Mouse (Mus musculus): ENCODE data around the gene Kirrel.

The Kirrel gene

DNA sequence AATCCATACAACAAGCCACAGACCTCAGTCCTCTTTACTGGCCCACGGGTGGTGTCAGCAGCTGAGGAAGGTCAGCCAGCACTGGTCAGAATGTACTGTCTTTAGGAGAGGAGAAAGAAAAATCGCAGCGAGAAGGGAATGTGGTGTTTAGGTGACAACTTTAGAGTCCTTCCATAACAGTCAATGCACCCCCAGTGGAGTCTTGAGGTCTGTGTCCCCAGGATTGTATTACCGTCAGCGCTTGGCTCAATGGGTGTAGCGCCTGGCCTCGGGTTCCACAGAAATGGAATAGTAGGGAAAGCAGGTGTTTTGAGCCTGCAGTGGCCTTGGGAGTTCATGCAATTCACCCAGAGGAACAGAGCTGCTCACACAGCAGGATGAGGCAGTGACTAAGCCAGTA is 95.2 kb downstream of the Kirrel start:
- DNase-seq (ENCODE audit: low spot score in 2 of 2): no peak

DNA sequence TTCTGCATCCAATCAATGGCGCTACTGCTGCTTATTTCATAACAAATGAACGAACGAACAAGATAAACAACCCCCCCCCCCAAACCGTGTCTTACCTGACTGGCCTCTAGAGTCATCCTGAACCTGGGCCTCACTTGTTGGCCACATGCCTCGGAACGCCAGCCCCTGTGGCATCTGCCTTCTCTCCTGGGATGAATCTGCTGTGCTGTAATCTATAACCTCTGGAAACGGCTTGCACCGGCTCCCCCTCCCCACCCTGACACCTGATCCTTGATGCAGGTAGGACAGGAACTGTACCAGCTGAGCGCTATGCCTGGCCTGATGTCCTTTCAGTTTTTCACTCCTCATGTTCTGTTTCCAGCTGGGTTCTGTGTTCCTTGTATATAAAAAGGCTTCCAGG is 96.9 kb downstream of the Kirrel start:
- no peak for DNase-seq (ENCODE audit: low spot score in 2 of 2)

DNA sequence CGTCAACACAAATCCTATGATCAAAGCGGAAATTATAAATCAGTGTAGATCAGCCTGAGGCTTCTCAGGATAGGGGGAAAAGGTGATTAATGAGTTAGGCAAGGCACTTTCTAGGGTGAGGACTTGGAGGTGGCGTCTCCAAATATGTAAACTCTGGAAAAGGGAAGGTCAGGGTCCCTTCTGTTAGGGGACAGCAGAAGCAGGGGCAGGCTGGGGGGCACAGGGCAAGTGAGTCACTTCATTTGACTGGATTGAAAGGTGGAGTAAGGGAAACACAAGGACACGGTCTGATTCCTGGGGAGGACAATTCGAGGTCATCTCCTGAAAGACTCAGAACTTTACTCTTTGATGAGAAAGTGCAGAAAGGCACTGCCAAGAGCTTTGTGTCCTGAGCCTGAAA is 97.6 kb downstream of the Kirrel start:
- no peak for DNase-seq (ENCODE audit: low spot score in 2 of 2)

DNA sequence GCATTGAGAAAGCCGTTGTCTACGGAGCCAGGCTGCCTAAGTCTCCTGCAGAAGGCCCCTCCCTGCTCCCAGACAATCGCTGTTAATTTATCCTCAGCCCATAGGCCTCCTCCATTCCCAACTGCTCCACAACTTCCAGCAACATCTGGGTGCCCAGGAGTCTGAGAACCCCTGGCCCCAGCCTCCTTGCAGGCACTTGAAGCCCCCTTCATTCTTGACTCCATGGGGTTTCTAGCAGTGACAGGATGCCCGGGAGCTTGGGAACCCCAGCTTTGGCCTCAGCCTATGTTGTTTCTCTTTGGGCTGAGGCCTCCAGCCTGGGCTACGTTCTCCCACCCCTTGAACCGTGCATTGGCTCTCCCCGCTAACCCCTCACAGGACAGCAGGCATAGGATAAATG is 98.4 kb downstream of the Kirrel start:
- no peak for DNase-seq (ENCODE audit: low spot score in 2 of 2)

DNA sequence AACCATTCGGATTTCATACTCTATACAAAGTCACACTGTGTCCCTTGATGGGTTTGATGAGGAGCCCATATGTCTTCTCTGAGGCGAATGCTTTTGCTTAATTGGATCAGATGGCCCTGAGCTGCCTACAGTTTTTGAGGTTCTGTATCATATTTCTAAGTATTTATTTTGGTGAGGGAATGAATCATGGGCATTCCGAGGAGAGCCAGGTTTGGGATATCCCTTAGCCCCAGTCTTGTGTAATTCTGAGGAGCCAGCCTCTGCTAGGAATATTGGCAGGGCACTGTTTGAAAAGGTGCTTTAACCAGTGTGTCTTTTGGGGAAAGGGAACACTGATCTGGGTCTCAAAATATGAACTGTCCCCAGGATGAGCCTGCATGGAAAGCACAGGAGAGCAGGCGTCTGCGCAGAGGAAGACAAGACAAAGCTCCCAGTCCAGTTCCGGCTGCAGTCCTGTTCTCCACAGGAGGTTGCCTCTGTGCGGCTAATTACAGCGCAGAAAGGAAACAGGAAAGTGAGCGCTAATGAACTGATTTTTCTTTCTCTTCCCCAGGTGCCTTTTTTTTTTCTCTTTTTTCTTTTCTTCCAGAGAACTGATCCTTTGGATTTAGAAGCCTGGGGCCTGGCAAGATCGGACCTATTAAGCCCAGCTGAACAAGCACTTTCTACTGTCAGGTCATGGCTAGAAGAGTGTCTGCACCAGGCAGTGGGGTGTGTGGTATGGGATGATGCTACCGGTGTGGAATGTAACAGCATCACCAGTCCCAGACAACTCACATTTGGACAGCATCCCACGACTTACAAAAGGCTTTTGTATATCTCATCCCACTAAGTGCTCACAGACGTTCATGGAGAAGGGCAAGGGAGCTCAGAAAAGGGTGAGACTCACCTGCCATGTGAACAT is 101.7 kb downstream of the Kirrel start:
- no peak for DNase-seq (ENCODE audit: low spot score in 2 of 2)

DNA sequence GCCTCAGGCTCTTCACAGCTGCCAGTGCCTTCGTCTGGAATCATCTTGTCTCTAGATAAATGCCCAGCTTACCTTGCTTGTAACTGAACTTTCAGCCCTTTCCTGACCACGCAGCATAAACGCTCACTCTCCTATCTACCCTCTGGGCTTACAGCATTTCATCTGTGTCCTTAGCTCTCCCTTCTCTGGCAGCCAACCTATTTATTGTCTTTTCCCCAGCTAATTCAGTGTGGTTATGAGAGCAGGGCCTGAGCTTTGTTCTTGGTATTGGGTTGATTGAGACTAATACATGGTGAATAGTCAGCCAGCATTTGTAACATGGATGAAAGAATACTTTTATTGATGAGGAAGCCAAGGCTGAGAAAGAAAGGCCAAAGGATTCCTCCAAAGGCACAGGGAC is 102.4 kb downstream of the Kirrel start:
- DNase-seq (ENCODE audit: low spot score in 2 of 2): no peak

DNA sequence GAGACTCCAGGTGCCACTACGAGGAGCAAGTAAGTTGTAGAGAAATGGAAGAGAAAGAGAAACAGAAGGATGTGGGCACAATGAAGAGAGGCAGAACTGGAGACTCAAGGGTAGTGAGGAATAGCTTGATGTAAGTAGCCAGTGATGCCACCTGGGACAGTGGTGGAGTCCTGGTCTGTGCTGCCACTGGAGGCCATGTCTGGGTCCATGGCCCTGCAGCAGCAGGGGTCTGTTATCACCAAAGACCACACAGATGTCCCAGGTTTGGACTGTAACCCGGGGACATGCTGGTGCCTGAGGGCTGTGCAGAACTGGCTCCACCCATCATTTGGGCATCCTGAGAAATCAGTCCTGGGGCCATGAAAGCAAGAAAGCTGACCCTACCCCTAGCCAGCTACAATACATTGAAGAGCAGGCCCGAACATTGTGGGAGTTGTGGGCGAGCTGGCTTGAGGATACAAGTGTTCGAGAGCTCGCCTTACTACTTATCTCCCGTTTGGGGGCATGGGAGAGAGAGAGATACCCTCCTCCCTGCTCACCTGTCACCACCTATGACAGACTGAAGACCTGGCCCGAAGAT is 107.1 kb downstream of the Kirrel start:
- no peak for DNase-seq (ENCODE audit: low spot score in 2 of 2)

DNA sequence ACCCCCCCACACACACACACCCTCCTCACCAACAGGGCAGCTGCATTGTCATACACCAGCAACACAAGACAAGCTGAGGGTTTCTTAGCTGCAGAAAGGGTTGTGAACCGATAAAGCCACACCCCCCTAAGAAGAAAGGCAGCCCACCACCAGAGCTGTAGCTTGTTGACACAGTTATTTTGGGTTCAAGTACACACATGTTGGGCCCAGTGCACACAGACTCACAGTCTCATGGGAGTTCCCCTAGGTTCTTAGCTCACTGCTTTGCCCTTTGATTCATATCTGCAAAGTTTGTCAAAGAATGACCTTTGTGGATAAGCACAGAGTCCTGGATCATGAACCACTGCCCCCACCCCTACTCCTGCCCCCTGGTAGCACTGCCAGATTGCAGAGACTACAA is 120.6 kb downstream of the Kirrel start:
- no peak for DNase-seq (ENCODE audit: low spot score in 2 of 2)

DNA sequence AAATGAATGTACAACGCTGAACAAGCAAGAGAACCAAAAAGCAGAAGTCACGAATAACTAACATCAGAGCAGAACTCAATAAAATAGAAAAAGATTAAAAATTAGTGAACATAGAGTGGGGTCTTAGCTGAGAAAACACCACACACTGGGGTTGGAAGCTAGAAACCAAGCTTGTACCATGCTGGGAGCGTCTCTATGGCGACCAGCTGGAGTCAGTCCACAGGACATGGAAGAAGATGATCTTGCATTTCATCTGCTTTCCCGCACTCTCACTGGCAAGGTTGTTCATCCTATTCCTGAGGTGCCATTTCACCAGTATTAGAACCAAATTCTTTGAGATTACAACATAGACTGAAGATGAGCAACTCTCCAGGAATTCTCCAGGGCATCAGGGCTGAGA is 126.7 kb downstream of the Kirrel start:
- DNase-seq (ENCODE audit: low spot score in 2 of 2): no peak

DNA sequence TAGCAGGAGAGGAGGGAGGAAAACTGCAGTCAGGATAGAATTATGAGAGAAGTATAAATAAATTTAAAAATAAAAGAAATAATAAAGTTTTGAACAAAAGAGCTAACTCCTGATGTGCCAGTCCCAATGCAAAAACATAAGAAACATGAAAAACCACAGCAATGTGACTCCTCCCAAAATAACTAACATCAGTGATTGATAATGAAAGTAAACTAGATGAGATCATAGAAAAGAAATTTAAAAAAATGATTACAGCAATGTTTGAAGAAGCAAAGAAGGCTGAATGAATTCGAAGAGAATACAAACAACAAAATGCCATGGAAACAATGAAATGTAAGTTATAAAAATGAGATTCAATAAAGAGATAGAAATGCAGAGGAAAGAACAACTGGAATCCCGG is 132.8 kb downstream of the Kirrel start:
- no peak for DNase-seq (ENCODE audit: low spot score in 2 of 2)

DNA sequence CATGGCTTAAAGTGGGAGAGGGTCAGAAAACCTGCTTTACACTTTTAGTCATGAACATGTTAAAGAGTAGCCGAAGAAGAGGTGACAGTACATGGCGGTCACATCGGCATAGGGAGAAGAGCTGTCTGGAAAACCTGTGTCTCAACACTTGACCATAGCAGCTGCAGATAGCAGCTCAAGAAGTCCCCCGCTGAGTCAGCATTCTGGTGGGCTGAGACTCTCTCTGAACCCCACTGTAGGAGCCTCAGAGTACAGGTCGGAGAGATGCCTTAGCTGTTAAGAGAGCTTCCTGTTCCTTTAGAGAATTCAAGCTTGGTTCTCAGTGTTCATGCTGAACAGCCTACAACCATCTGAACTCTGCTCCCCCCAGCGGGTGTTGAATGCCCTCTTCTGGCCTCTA is 136.0 kb downstream of the Kirrel start:
- no peak for DNase-seq (ENCODE audit: low spot score in 2 of 2)

DNA sequence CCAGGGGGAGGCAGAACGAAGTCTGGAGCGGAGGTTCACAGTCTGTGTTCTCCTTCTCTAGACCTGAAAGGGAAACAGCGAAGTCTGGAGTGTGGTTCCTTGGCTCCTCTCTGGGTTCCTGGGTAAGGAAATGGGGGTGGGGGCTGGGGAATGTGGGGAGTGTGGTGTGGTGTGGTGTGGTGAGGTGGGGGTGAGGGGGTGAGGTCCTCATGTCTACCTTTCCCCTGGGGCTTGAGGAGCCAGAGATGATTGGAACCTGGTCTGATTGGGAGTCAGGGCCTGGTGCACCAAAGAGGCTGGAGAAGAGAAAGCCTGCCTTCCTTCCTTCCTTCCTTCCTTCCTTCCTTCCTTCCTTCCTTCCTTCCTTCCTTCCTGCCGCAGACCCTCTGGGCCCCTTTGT is 140.5 kb downstream of the Kirrel start:
- no peak for DNase-seq (ENCODE audit: low spot score in 2 of 2)

DNA sequence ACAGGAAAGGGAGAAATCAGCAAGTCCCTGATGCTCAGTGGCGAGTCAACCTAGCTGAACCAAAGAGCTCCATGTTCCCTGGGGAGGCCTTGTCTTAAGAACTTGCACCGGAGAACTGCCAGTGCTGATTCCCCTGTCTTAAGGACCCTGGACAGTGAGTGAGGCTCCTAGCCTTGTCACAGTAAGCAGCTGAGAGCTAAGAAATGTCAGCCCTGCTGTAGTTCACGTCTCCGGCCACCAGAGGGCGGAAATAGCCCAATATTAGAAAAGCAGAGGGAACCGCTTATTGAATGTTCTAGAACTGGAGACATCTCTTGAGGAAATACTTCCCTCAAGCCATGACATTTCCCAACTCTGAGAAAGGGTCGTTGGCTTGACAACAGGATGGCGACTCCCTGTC is 141.2 kb downstream of the Kirrel start:
- peak; percentile 36 to 78 for DNase-seq (ENCODE audit: low spot score in 2 of 2)

DNA sequence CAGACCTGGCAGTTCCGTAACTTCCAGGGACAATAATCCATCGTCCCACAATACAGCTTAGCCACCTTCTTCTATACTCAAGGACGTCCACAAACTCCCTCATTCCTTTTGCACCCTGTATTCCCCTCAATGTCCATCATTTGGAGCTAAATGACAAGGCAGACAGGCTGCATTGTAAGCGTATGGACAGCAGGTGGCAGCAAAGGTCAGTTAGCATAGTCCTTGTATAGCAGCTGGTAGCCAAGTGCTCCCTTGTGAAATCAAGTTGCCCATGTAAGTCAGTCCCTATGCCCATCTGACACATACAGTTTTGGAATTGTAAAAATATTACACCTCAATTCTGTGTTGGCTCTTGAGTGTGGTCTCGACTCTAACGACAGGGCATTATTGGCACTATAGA is 143.7 kb downstream of the Kirrel start:
- DNase-seq (ENCODE audit: low spot score in 2 of 2): peak; percentile 22 to 55

Measured in frontal cortex, postnatal 10 days (tissue).